Mouse (Mus musculus): ENCODE measurements around the gene Tcp11l2. TPM values are rescaled to one million over a fixed set of nuclear protein-coding genes. Genes with fewer than 3 reads are reported as not detected.

Tcp11l2 gene
- polyA plus RNA-seq, 1 experiment, result 0.15 TPM

DNA sequence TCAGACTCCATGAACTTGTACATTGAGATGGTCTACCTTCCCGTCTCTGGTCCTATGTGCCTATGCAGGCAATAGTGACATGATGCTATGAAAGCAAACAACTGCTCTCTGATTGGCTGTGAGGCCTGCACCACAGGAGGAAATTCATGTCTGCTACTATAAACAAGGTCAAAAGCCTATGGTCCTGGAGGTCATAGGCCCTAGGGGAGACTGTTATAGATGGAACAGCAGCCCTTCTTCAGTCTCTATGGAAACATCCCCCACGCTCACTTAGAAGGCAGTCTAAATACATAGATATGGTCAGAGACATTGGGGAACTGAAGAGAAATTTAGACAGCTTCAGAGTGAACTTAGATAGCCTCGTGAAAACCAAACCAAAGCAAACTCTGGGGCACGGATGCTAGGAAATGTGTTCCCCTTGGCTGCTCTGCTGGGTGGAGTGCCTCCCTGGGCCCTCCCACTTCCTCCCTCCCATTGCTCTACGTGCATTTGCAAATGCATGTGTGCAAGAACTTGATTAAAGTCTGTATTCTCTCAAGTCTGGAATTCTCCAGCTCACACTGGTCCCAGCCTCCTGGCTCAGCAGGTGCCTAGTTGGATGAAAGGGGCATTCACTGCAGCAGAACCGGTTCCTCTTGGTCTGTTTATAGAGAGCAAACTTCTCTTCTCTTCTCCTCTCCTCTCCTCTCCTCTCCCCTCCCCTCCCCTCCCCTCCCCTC, 22.0 kb upstream of the Tcp11l2 start:
- H3K4me1 ChIP-seq, result peaks cover 19% of the 10 kb centered on the region
- H3K27me3 ChIP-seq (replicated peaks), result no peaks in the 10 kb centered on the region
- no peak overlapping the region for H3K4me3 ChIP-seq (replicated peaks)
- H3K9me3 ChIP-seq, result peaks cover 27% of the 10 kb centered on the region
- H3K36me3 ChIP-seq (replicated peaks; ENCODE audit: low read length), result no peaks in the 10 kb centered on the region
- TF ChIP-seq GATA1 (IDR thresholded peaks at IDR 0.05; ENCODE audit: borderline replicate concordance, low read length) (no peak), FLI1 (IDR thresholded peaks at IDR 0.05; ENCODE audit: low read length) (no peak)

- Histone ChIP-seq H3K9me3 (peaks cover 30% of the 10 kb centered on the region), H3K4me3 (replicated peaks) (no peak overlapping the region), H3K36me3 (replicated peaks; ENCODE audit: low read length) (no peaks in the 10 kb centered on the region), H3K4me1 (peaks cover 11% of the 10 kb centered on the region), H3K27me3 (replicated peaks) (peaks cover 3% of the 10 kb centered on the region)
- TF ChIP-seq GATA1 (IDR thresholded peaks at IDR 0.05; ENCODE audit: borderline replicate concordance, low read length) (no peak), FLI1 (IDR thresholded peaks at IDR 0.05; ENCODE audit: low read length) (no peak)
Measured at GRCm38 (mm10) chr10:84556120-84556519, 20.3 kb upstream of the Tcp11l2 start.

- no peak for TF ChIP-seq GATA1 (IDR thresholded peaks at IDR 0.05; ENCODE audit: borderline replicate concordance, low read length)
Measured at GRCm38 (mm10) chr10:84558511-84558910, 17.9 kb upstream of the Tcp11l2 start.

DNA sequence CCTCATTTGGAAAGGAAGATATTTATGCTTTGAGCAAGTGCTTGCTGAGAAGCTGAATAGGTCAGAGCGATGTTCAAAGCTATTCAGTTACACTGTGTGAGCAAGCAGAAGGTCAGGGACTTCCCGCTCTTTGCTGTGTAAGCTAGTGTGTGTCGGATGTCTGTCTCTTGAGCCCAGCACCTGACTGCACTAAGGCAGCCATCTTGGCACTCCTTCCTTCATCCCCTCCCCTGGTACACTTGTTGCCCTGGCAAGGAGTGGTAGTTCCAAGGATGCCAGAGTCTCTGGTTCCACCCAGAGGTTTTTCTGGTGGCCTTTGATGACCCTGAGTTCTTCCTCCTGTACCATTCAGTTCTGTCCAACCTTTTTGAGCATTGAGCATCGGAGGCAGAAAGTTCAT, 16.4 kb upstream of the Tcp11l2 start:
- H3K4me1 ChIP-seq, result peaks cover 12% of the 10 kb centered on the region
- H3K9me3 ChIP-seq, result peaks cover 21% of the 10 kb centered on the region
- peaks cover 18% of the 10 kb centered on the region for H3K27me3 ChIP-seq (replicated peaks)
- TF ChIP-seq FLI1 (IDR thresholded peaks at IDR 0.05; ENCODE audit: low read length), result no peak
- no peak for TF ChIP-seq GATA1 (IDR thresholded peaks at IDR 0.05; ENCODE audit: borderline replicate concordance, low read length)
- no peak overlapping the region for H3K4me3 ChIP-seq (replicated peaks)
- H3K36me3 ChIP-seq (replicated peaks; ENCODE audit: low read length), result no peaks in the 10 kb centered on the region

More at GRCm38 (mm10) chr10:84558511-84558910, 17.9 kb upstream of the Tcp11l2 start:
- Histone ChIP-seq H3K9me3 (peaks cover 21% of the 10 kb centered on the region), H3K27me3 (replicated peaks) (peaks cover 13% of the 10 kb centered on the region), H3K36me3 (replicated peaks; ENCODE audit: low read length) (no peaks in the 10 kb centered on the region), H3K4me3 (replicated peaks) (no peak overlapping the region), H3K4me1 (peaks cover 20% of the 10 kb centered on the region)

DNA sequence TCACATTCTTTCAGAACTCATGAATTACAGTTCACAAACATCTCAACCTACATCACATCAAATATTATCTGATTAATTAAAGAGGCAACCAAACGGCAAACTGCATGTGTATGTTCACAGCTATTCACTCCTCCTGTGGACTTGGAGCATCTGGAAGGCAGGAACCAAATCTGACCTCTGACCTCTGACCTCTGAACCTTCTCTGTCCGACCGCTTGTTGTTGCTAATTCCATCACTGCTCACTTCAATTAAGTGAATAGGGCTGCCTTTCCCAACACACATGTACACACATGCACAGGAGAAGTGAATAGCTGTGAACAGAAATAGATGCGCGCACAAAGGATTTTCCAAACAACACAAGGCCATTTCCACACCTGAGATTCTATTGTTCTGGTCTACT, 14.3 kb upstream of the Tcp11l2 start:
- Histone ChIP-seq H3K36me3 (replicated peaks; ENCODE audit: low read length) (no peaks in the 10 kb centered on the region), H3K4me3 (replicated peaks) (no peak overlapping the region), H3K4me1 (peaks cover 9% of the 10 kb centered on the region), H3K27me3 (replicated peaks) (peaks cover 26% of the 10 kb centered on the region), H3K9me3 (peaks cover 21% of the 10 kb centered on the region)
- no peak for TF ChIP-seq GATA1 (IDR thresholded peaks at IDR 0.05; ENCODE audit: borderline replicate concordance, low read length)
- no peak for TF ChIP-seq FLI1 (IDR thresholded peaks at IDR 0.05; ENCODE audit: low read length)

DNA sequence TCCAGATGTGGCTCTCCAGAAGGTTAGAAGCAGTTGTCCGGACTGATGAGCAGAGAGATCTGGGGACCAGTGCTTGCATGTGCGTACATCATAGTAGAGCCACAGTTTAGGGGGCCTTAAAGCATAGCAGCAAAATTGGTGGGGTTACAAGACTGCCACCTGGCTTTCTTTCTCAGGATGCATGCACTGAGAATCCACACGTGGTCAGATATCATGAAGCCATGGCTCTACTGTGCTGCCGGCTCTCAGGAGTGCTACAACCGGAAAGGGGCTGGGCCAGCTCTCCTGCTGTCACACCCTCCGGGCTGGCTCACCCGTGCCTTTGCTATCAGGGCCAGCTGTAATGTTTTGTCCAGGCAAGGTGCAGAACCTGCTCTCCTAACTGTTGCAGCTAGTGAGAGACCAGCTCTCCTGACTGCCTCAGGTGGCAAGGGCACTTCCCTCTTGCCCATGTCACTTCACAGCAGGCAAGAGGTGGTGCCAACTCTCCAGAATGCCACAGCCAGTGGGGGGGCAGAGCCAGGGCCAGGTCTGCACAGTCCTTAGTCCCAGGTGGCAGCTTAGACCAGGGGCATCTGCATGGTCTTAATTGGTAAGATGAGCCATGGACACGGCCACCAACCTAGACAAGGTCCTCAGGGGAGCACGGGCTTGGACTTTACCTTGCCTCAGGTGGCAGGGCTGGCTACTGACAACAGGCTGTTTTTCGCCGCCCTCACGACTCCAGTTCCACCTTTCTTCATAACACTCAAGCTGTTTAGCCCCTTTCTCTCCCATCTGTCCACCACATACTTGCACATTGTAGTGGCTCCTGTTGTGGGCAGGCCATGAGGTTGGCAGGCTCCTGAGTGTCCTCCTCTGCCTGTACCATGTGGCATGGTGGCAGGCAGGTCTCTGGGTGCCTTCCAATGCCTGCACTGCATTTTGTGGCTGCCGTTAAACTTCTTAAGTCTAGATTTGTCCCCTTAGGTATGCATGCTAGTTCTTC, 13.6 kb upstream of the Tcp11l2 start:
- no peaks in the 10 kb centered on the region for H3K36me3 ChIP-seq (replicated peaks; ENCODE audit: low read length)
- TF ChIP-seq GATA1 (IDR thresholded peaks at IDR 0.05; ENCODE audit: borderline replicate concordance, low read length) (no peak), FLI1 (IDR thresholded peaks at IDR 0.05; ENCODE audit: low read length) (no peak)

DNA sequence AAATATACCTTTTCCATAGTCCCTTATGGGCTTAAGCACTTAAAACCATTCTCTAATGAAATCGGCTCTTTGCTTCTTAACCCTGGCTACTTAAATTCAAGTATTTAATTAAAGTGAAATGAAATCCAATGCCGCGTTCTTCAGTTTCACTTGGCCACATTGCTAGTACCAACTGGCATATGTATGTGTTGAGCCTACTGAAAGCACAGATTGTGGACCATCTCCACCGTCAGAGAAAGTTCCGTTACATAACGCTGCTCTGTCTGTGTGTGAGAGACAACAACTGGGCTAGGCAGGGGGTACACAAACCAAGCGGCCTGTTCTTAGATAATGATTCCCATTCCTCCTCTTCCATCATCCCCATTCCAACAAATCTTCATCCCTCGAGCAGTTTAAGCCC, 12.0 kb upstream of the Tcp11l2 start:
- Histone ChIP-seq H3K36me3 (replicated peaks; ENCODE audit: low read length) (no peaks in the 10 kb centered on the region), H3K4me1 (peaks cover 9% of the 10 kb centered on the region), H3K27me3 (replicated peaks) (peaks cover 33% of the 10 kb centered on the region), H3K9me3 (peaks cover 3% of the 10 kb centered on the region; the same call in 1 of the 2 replicates), H3K4me3 (replicated peaks) (no peak overlapping the region)
- TF ChIP-seq GATA1 (IDR thresholded peaks at IDR 0.05; ENCODE audit: borderline replicate concordance, low read length), result no peak
- TF ChIP-seq FLI1 (IDR thresholded peaks at IDR 0.05; ENCODE audit: low read length), result no peak

More for the DNA sequence above, 13.6 kb upstream of the Tcp11l2 start:
- H3K27me3 ChIP-seq (replicated peaks), result peaks cover 30% of the 10 kb centered on the region
- H3K4me1 ChIP-seq, result peaks cover 9% of the 10 kb centered on the region
- peak overlapping the region; percentile 10 for H3K4me3 ChIP-seq (replicated peaks)
- H3K9me3 ChIP-seq, result peaks cover 18% of the 10 kb centered on the region

GRCm38 (mm10) chr10:84571052-84571639, 5.3 kb upstream of the Tcp11l2 start:
- TF ChIP-seq GATA1 (IDR thresholded peaks at IDR 0.05; ENCODE audit: borderline replicate concordance, low read length), result no peak
- Histone ChIP-seq H3K4me1 (peaks cover 21% of the 10 kb centered on the region), H3K27me3 (replicated peaks) (peaks cover 7% of the 10 kb centered on the region), H3K36me3 (replicated peaks; ENCODE audit: low read length) (no peaks in the 10 kb centered on the region), H3K9me3 (no peaks in the 10 kb centered on the region), H3K4me3 (replicated peaks) (no peak overlapping the region)

DNA sequence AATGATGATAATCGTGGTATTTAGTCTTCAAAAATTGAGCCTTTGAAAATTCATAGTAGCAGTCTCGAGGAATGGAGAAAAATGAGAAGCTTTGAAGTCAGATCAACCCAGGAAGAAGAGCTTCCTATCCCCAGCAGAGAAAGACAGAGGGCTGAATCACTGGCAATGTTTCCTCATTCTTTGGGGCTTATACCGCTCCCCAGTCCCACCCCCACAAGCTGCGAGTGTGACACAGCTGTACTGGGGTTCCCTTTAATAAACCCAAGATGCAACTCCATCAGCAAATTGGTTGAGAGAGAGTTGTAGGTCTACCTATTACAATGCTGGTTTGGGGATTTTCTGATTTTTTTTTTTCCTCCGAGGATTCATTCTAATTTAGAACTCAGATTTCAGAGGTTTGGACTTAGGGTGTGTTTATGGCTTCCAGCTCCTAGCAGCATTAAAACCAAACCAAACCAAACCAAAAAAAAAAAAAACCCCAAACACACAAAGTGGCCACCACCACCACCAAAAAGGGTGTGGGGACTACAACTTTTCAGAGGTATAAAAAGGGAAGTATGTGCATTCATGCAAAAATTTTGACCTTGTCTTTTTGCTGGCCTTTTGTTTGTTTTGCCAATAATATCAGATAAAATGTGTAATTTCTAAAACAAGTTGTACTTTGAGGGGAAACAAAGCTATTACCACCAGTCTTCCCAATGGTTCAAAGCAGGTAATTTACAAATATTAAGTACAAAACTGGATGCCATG, 2.6 kb upstream of the Tcp11l2 start:
- Histone ChIP-seq H3K27me3 (replicated peaks) (peaks cover 5% of the 10 kb centered on the region), H3K4me1 (peaks cover 37% of the 10 kb centered on the region), H3K9me3 (no peaks in the 10 kb centered on the region), H3K4me3 (replicated peaks) (no peak overlapping the region), H3K36me3 (replicated peaks; ENCODE audit: low read length) (no peaks in the 10 kb centered on the region)
- TF ChIP-seq GATA1 (IDR thresholded peaks at IDR 0.05; ENCODE audit: borderline replicate concordance, low read length) (no peak), FLI1 (IDR thresholded peaks at IDR 0.05; ENCODE audit: low read length) (no peak)
